Mouse (Mus musculus) right cerebral cortex, postnatal 14 days (tissue): ENCODE results near the gene Slc28a3.

Source experiments
- DNase-seq: peaks from one replicate; pipeline ENCODE4 v3.0.0; 2022

Gene Slc28a3

DNA sequence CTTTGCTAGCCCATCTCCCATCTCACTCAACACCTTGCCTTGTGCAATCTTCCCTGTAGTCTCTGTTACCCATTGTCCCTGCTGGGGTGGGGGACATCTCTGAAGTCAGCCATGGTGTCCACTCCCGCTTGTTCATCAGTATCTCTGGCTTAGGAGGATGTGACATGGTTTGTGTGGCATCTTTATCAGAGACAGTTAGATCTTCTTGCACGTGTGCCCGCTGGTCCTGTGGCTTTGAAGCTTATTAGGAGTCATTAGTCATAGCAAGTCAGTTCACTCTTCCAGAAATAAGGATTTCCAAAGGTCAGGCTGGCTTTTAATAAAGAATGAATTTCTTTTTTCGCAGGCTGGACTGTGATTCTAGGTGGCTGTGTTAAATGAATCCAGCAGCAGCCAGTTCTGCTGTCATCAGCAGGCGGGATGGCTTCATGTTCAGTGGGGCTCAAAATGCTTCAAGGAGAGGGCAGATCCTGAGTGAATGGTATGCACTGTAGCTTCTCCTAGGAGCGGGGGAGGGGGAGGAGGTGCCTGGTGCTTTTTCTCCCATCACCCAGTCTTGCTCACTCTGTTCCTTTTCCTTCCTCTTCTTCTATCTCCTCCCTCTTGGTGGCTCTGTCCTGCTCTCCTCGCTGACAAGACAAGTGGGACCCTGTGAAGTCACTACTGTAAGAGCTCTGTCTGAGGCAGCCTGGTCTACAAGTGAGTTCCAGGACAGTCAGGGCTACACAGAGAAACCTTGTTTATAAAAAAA, 89.9 kb downstream of the Slc28a3 start:
- no peak for DNase-seq

GRCm38 (mm10) chr13:58520028-58520427, 90.6 kb downstream of the Slc28a3 start:
- DNase-seq: no peak

DNA sequence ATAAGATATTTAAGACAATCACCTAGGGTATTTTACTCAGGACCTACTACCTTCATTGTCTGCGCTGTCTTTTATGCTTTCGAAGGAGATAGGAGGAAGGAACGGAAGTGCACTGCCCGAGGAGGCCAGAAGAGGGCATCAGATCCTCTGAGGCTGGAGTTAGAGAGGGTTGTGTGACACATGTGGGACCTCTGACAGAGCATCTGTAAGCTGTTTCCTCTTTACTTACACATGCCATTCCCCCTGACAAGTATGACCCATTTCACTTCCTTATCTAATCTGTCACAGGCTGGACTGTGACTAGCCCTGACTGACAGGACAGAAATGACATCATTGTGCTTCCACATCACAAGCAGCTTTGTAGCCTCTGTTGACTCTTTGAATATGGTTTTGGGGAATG, 94.4 kb downstream of the Slc28a3 start:
- DNase-seq: no peak

DNA sequence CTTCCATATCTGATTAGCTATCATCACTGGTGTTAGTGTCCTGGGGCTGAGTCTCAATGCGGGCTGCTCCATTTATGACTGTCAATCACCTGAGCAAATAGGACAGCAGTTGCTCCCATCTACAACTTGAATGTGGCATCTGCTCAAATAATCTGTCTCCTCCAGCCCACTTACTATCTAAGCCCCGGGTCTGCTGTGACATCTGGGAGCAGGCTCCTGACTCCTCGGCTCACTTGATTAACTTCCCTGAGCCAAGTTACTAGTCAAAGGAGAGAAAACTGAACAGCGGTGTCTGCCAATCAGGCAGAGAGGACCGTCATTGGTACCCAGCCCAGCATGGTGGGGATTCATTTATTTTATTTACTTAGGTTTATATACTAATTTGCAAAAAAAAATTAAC, 95.0 kb downstream of the Slc28a3 start:
- no peak for DNase-seq

GRCm38 (mm10) chr13:58514147-58514727, 96.4 kb downstream of the Slc28a3 start:
- no peak for DNase-seq

DNA sequence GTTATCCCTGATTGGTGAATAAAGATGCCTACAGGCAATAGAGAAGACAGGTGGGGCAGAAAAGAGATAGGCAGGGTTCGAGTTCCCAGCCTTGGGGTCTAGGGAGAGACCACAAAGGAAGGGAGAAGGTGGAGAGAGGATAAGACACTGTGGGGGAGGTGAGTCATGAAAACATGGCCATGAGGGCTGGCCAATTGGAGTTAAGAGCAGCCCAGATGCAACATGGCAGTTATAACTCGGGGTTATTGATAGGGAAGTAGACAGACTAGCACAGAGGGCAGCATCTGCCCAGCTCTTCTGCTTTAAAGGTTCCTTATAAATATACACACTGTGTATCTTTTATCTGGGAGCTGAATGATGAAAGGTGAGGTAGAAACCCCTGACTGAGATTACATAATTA, 98.8 kb downstream of the Slc28a3 start:
- no peak for DNase-seq

- DNase-seq: no peak
Measured at GRCm38 (mm10) chr13:58511248-58511647, 99.4 kb downstream of the Slc28a3 start.

- no peak for DNase-seq
Measured at GRCm38 (mm10) chr13:58509241-58509640, 101.4 kb downstream of the Slc28a3 start.

- DNase-seq: no peak
Measured at GRCm38 (mm10) chr13:58503610-58504009, 107.1 kb downstream of the Slc28a3 start.

GRCm38 (mm10) chr13:58497809-58498208, 112.9 kb downstream of the Slc28a3 start:
- DNase-seq: no peak
